Mouse (Mus musculus) lung, adult 18-20 months (tissue): ENCODE results near the gene Baz2b.
A peak's percentile ranks its signal among the peaks of the same experiment; 100 is the strongest.
"Not testable (repeated sequence)": the region's sequence is repeated elsewhere in the genome, so short reads cannot be mapped to it uniquely, and the experiment has no call there.

Experiments used
- DNase-seq, 2 experiments: peaks; one replicate each; pipeline ENCODE4 v3.0.0; 2022; ENCODE audit warnings: mixed read lengths in 2 of 2

The Baz2b gene

DNA sequence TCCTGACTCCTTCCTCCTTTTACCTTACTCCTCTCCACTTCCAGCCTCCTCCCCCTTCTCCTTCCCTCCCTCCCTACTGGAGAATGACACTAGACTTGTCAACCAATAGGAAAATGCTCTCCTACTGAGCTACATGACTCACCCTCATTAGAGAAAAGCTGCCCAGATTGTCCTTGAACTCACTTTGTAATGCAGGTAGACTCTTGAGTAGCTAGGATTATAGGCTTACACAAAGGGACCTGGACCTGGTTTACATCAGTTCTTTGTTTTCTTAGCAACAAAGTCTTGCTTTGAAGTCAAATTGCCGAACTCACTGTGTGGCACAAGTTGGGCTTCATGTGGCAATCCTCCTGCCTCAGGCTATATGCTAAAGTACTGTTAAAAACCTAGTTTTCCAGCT lies 12.8 kb downstream of the Baz2b start:
- no peak for DNase-seq

GRCm38 (mm10) chr2:60181696-60182095 lies 27.9 kb downstream of the Baz2b start:
- DNase-seq, result no peak

DNA sequence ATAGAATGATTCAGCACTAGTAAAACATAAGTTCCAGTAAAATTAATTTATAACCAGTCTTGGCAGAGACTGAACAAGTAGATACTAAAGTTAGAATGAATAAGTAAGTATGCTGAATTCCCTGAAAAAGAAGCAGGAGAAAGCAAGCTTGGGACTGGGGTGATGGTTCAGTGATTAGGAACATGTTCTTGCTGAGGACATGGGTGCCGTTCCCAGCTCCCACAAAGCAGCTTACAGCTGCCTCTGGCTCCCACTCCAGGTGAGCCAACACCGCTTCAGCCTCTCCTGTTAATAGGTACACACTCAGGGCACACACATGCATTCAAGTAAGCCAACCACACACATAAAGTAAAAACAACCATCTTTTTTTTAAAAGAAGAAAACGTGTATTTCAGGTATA lies 32.1 kb downstream of the Baz2b start:
- no peak for DNase-seq

GRCm38 (mm10) chr2:60176087-60176486 lies 33.6 kb downstream of the Baz2b start:
- DNase-seq, result peak in 1 of 2 experiments; percentile 15

DNA sequence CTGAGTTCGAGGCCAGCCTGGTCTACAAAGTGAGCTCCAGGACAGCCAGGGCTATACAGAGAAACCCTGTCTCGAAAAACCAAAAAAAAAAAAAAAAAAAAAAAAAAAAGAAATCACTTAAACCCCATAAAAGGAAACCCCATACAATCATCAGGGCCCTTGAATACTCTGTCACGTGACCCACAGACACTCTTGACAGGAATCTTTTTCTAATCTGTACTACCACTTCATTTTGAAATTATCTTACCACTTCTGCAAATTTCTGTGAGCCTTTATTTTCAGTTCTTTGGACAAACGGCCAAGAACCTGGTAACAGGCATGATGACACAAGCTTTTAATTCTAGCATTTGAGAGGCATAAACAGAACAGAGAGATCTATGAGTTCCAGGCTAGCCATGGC lies 34.6 kb downstream of the Baz2b start:
- no peak for DNase-seq

GRCm38 (mm10) chr2:60173595-60173994 lies 36.0 kb downstream of the Baz2b start:
- DNase-seq, result no peak

DNA sequence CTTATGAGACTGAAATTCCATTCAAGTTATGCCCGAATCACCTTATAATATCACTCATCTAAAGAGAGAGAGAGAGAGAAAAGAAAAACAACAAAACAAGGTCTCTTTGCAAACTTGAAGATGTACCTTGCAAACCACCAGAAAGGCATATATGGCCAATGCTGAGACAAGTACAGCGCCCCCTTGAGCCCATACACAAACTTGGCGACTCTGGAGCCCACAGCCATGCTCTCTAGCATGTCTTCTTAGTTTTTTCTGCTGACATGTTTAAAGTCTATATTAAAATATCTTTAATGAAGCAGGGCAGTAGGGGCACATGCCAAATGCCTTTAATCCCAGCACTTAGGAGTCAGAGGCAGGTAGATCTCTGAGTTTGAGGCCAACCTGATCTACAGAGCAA lies 36.4 kb downstream of the Baz2b start:
- no peak for DNase-seq

DNA sequence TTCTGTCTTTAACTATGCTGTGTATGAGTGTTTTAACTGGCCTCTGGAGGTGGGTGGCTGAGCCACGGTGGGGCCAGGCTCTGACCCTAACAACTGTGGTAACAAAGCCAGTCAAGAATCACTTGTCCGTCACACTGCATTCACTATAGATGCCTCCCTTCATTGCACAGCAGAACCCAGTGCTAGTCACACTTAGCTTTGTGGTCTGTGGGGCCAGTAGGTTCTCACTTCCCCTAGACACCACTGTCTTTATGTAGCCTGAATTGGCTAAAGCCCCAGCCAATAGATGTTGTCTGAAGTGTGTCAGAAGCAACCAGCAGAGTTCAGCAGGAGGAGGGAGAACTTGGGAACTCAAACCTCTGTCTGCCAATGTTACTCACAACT lies 37.1 kb downstream of the Baz2b start:
- peak; percentile 35 to 42 for DNase-seq

- peak; percentile 37 to 43 for DNase-seq
Observed at GRCm38 (mm10) chr2:60171786-60172530, 37.7 kb downstream of the Baz2b start.

GRCm38 (mm10) chr2:60166878-60167277 lies 42.8 kb downstream of the Baz2b start:
- no peak for DNase-seq

GRCm38 (mm10) chr2:60165679-60166078 lies 44.0 kb downstream of the Baz2b start:
- no peak for DNase-seq

GRCm38 (mm10) chr2:60163744-60164143 lies 45.9 kb downstream of the Baz2b start:
- DNase-seq, result no peak

DNA sequence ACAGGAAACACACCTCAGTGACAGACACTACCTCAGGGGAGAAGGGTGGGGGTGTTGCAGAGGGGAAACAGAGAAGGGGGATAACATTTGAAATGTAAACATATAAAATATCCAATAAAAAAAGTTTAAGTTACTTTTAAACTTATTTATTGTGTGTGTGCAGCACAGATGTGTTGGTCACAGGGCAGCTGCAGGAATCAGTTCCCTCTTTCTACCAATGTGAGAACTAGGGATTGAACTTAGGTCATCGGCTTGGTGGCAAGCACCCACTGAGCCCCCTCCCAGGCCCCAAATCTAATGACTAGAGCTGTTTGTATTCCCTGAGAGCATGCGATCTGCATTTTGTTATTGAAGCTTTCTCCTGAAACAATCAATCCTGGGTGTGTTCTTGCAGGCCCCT lies 57.2 kb downstream of the Baz2b start:
- no peak for DNase-seq

DNA sequence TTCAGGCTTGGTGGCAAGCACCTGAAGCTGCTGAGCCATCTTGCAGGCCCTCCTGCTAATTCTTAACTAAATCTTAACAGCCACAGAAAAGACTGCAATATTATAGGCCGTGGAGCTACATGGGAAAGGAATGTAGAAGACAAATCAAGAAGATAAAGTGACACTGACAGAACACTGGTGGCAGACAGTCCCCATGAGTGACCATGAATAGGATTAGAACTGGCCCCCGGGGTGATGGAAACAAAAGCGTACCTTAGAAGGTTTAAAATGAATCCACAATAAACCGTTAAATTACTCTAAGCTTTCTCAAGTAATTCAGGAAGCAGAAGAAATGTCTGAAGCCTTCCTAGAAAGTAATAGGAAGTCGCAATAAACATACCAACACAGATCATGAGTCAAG lies 61.0 kb downstream of the Baz2b start:
- DNase-seq, result no peak

GRCm38 (mm10) chr2:60147428-60147827 lies 62.2 kb downstream of the Baz2b start:
- DNase-seq, result no peak

DNA sequence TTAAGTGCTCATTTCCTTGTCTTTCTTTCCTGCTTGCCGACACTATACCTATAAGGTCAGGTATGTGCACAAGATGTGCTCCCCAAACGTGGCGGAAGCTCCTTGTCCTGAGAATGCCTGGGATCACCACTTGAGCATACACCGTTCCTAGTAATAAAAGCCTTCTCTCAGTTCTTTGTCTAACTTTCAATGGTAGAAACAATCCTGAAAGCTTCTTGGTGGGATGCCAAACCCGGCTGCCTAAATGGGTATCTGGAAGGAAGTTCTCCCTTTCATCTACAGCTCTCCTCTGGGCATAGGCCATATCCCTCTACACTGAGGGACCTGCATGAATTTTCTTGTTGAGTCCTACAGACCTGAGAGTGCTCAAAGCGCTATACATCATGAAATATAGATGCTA lies 63.9 kb downstream of the Baz2b start:
- DNase-seq, result no peak

DNA sequence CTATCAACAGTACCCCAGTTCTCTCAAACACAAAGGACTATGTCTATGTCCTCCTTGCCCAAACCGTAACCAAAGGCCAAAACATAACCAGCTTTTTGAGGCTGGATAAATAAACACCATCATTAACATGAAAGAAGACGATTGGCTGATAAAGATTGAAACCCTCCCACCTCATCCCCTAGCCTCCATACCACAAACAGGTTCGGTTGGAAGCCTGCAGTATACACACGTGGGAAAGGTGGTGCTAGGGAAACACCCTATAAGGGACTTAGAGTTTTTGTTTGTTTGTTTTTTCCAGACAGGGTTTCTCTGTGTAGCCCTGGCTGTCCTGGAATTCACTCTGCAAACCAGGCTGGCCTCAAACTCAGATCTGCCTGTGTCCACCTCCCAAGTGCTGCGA lies 66.3 kb downstream of the Baz2b start:
- no peak for DNase-seq

GRCm38 (mm10) chr2:60142281-60142680 lies 67.4 kb downstream of the Baz2b start:
- no peak for DNase-seq

GRCm38 (mm10) chr2:60138751-60139162 lies 70.9 kb downstream of the Baz2b start:
- no peak for DNase-seq

DNA sequence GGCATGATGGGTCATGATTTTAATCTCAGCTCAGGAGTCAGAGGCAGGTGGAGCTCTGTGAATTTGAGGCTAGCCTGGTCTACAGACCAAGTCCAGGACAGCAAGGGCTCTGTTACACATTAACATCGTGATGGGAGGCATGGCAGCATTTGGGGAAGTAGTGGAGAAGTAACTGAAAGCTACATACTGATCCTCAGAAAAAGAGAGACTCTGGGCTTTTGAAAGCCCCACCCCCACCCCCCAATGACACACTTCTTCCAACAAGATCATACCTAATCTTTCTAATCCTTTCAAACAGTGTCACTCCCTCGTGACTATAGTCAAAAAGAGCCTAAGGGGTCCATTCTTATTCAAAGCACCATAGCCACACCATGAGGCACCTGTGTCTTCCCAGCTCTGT lies 73.8 kb downstream of the Baz2b start:
- no peak for DNase-seq

DNA sequence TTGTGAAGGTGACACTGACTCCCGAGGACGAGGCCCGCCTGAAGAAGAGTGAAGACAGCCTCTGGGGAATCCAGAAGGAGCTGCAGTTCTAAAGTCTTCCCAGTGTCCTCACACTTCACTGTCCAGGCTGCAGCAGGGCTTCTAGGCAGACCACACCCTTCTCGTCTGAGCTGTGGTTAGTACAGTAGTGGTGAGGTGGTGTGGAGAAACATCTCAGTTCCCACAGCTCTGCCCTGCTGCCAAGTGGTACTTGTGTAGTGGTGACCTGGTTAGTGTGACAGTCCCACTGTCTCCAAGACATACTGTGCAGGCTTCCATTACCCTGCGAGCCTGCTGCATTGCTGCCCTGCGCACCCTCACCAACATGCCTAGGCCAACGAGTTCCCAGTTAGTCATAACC lies 74.7 kb downstream of the Baz2b start:
- DNase-seq, result not testable (repeated sequence)

DNA sequence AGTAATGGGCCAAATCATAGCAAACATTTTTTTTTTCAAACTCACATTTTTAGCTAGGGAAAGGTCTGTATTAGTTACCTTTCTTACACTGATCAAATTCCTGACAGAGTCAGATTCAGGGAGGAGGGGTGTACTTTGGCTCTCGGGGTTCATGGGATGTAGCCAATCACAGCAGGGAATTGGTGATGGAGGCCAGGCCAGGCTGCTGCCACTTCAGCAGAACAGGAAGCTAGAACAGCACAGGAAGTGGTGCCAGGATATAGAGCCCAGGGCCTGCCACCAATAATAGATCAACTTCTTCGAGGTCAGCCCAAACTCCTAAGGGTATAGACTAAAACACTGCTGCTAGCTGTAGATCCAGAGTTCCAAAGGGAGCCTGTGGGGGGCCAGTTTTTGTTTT lies 76.6 kb downstream of the Baz2b start:
- no peak for DNase-seq

DNA sequence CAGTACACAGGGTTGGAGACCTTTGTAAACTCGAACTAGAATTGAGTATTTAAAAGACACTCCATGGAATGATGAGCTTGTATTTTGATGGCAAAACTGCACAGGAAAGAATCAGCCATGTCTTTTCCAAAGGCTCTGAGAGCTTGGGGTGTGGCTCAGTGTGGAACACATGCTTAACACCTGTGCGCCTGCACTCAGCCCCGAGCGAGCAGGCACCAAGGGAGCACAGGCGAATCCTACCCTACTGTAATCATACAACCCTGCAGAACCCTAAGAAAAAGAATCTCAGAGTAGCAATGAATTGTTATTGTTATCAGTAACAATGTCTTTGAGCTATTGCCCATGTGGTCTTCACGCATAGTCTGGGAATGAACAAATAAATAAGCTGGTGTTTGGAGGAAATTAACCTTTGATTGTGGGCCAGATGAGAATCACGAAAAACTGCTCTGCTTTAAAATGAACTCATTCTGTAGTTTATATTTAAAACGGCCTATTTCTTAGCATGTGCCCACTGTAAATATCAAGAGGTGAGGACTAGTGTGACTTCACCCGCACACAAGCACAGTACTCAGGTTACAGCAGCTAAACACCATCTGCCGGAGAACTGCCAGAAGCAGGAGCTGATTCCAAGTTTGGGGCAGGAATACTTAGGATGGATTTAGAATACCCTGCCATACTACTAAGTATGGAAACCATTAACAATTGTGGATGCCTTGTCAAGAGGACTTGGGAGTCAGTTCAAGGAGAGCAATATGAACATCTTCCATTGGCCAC lies 77.2 kb downstream of the Baz2b start:
- DNase-seq, result no peak

DNA sequence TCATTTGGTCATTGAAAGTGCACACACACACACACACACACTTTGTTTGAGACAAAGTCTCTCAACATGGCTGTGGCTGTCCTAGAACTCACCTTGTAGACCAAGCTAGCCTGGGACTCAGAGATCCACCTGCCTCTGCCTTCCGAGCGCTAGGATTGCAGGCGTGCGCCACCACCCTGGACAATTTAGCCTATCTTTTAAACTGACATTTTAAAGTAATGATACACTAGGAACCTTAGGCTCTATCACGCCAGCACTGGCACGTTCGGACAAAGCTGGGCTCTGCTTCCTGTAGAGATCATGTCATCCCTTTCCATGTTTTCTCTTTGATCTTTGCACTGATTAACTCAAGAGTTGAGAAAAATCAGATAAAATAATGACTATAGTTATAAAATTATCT lies 81.0 kb downstream of the Baz2b start:
- DNase-seq, result no peak

GRCm38 (mm10) chr2:60126831-60127230 lies 82.8 kb downstream of the Baz2b start:
- no peak for DNase-seq
